Mouse (Mus musculus) stomach, embryonic 14.5 days (tissue): Measurements from ENCODE around the gene Pts. TPM values are rescaled to one million over a fixed set of nuclear protein-coding genes. Genes with fewer than 3 reads are reported as not detected.

Experiments used
- ATAC-seq: fragments of 200-750 bp; cut with Nextera tagmentation; 2 replicates; pipeline ENCODE4 v1.8.0; 2017; ENCODE audit warnings: low read depth, moderate TSS enrichment; ENCODE audit not compliant: insufficient number of reproducible peaks, insufficient read depth, low FRiP score
- H3K27ac ChIP-seq: fragments of 300-500 bp; sonication (generic); 2 replicates; pipeline ENCODE4 v1.5.1; 2014; ENCODE audit warnings: mild to moderate bottlenecking, low read length, moderate library complexity, mixed read lengths
- H3K27me3 ChIP-seq: fragments of 300-500 bp; sonication (generic); 2 replicates; pipeline ENCODE4 v1.6.1; 2014; ENCODE audit warnings: low read length, control low read depth, mixed read lengths; ENCODE audit not compliant: control insufficient read depth, insufficient read depth
- H3K36me3 ChIP-seq: fragments of 300-500 bp; sonication (generic); 2 replicates; pipeline ENCODE4 v1.6.1; 2014; ENCODE audit warnings: mild to moderate bottlenecking, control low read depth, low read length, moderate library complexity, mixed read lengths; ENCODE audit not compliant: control insufficient read depth, insufficient read depth
- H3K4me1 ChIP-seq: fragments of 300-500 bp; sonication (generic); 2 replicates; pipeline ENCODE4 v1.6.1; 2014; ENCODE audit warnings: low read length, control low read depth, mixed read lengths; ENCODE audit not compliant: control insufficient read depth, insufficient read depth
- H3K4me2 ChIP-seq: fragments of 300-500 bp; sonication (generic); replicated peaks from 2 replicates; pipeline ENCODE4 v1.6.1; 2014; ENCODE audit warnings: low read depth, low read length, control low read depth
- H3K4me3 ChIP-seq: fragments of 300-500 bp; sonication (generic); 2 replicates; pipeline ENCODE4 v1.5.1; 2014; ENCODE audit warnings: low read depth, low read length, control low read depth
- H3K9ac ChIP-seq: fragments of 300-500 bp; sonication (generic); replicated peaks from 2 replicates; pipeline ENCODE4 v1.6.1; 2014; ENCODE audit warnings: low read depth, mild to moderate bottlenecking, control low read depth, low read length, moderate library complexity, mixed read lengths
- H3K9me3 ChIP-seq: fragments of 300-500 bp; sonication (generic); 2 replicates; pipeline ENCODE4 v1.6.1; 2016; ENCODE audit warnings: low read depth, low read length, control low read depth; ENCODE audit not compliant: control insufficient read depth
- WGBS: fragments of 180-500 bp; shearing (Covaris S2); extraction: QIAGEN DNeasy Blood & Tissue Kit; methylation state at CpG from one replicate; pipeline ENCODE4 v1.1.7; 2014; 5-methylcytosine and 5-hydroxymethylcytosine counted together
- polyA plus RNA-seq: library from polyadenylated mRNA; unstranded; fragments of >200 nt; fragmentation: Nextera tagmentation; extraction: Ambion mirVana; gene quantifications from 2 replicates; pipeline ENCODE4 v1.2.1, GENCODE M21; 2014

Gene Pts
- polyA plus RNA-seq, 1 experiment from 2014 or later, result 96.7 TPM

DNA sequence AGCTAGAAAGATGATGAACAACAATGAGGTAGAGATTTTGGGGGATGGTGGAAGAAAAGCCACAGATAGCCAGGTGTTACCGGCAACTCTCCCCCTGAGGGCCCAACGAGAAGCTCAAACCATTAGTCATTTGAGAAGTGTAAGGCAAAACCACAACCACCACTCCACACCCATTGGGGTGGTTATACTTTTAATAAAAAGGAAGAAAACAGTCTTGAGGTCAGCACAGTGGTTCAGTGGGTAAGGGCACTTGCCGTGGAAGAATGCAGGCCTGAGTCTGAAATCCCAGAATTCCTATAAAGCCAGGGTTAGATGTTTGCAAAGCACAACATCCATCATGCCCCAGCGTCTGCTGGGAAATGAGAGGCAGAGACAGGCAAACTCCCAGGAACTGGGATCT is 8.8 kb upstream of the Pts start:
- Histone ChIP-seq H3K4me3 (no peak overlapping the region), H3K27ac (no peak overlapping the region), H3K36me3 (no peaks in the 10 kb centered on the region), H3K4me2 (no peak overlapping the region), H3K9ac (no peak overlapping the region), H3K9me3 (no peaks in the 10 kb centered on the region), H3K27me3 (no peaks in the 10 kb centered on the region), H3K4me1 (no peaks in the 10 kb centered on the region)
- no peak for ATAC-seq
- WGBS, result 38% methylated on average over 4 of the region's 4 CpGs

- 68% methylated on average over 7 of the region's 7 CpGs for WGBS
- Histone ChIP-seq H3K27me3 (no peaks in the 10 kb centered on the region), H3K4me3 (no peak overlapping the region), H3K9ac (no peak overlapping the region), H3K4me1 (no peaks in the 10 kb centered on the region), H3K36me3 (no peaks in the 10 kb centered on the region), H3K27ac (no peak overlapping the region), H3K9me3 (no peaks in the 10 kb centered on the region), H3K4me2 (no peak overlapping the region)
- ATAC-seq, result no peak
Measured at GRCm38 (mm10) chr9:50536603-50537135, 8.1 kb upstream of the Pts start.

DNA sequence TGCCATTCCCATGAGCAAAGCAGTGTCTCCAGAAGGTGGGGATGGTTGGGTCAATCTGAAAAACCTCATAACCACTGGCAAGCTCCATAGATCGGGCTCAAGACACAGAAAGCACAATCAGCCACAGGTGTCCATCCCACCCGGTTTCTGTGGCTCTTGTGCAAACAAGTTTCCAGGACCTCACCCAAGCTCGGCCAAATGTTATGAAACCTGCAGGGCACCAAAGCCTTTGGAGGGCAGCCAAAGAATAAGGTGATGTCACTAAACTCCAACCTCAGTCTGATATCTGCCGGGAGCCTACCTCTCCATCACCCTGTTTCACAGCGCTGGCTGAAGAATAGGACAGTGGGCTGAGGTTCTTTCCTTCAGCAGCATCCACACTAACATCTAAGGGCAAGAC is 7.4 kb upstream of the Pts start:
- WGBS, result 70% methylated on average over 5 of the region's 5 CpGs
- H3K4me3 ChIP-seq, result no peak overlapping the region
- no peaks in the 10 kb centered on the region for H3K9me3 ChIP-seq
- H3K27me3 ChIP-seq, result no peaks in the 10 kb centered on the region
- H3K4me2 ChIP-seq, result no peak overlapping the region
- no peak overlapping the region for H3K27ac ChIP-seq
- no peaks in the 10 kb centered on the region for H3K4me1 ChIP-seq
- H3K9ac ChIP-seq, result no peak overlapping the region
- ATAC-seq, result no peak
- no peaks in the 10 kb centered on the region for H3K36me3 ChIP-seq

DNA sequence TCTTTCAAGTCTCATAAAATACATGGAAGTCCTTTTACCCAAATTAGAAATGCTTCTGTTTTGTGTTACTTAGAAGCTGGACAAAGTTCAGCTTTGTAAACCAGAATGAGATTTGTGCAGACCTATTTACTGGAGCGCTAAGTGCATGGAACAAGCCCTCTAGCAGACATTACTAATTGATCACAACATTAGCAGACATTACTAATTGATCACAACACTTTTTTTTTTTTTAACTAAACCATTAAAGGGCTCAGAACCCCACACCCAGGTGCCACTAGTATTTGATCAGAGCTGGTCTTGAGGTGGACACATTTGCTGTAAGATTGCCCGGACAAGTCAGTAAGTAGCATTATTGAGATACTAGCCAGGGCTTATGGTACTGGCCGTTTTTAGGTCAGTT is 5.3 kb upstream of the Pts start:
- Histone ChIP-seq H3K4me1 (no peaks in the 10 kb centered on the region), H3K36me3 (no peaks in the 10 kb centered on the region), H3K4me2 (no peak overlapping the region), H3K27me3 (no peaks in the 10 kb centered on the region), H3K9me3 (no peaks in the 10 kb centered on the region), H3K9ac (no peak overlapping the region), H3K27ac (no peak overlapping the region), H3K4me3 (no peak overlapping the region)
- WGBS, result 73% methylated on average over 3 of the region's 3 CpGs
- no peak for ATAC-seq

DNA sequence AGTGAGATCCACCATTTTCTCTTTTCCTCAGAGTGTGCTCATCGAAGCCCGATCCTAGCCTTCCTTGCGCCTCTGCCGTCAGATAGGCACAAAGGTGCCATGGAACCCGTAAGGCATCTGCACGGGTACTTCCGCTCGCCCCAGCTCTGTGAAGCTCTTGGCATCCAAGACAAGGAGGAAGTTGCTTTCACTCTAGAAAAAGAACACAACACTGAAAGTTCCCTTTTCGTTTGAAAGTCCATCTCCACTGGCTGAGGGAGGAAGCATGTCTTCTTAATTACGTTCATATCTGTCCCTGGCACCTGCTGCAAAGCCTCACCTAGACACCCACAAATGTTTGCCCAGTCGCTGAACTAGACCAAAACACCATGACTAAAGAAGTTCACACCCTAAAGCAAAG is 4.8 kb upstream of the Pts start:
- Histone ChIP-seq H3K4me1 (no peaks in the 10 kb centered on the region), H3K27ac (no peak overlapping the region), H3K4me3 (no peak overlapping the region), H3K4me2 (no peak overlapping the region), H3K9ac (no peak overlapping the region), H3K9me3 (no peaks in the 10 kb centered on the region), H3K36me3 (no peaks in the 10 kb centered on the region), H3K27me3 (no peaks in the 10 kb centered on the region)
- WGBS, result 81% methylated on average over 11 of the region's 11 CpGs
- no peak for ATAC-seq

DNA sequence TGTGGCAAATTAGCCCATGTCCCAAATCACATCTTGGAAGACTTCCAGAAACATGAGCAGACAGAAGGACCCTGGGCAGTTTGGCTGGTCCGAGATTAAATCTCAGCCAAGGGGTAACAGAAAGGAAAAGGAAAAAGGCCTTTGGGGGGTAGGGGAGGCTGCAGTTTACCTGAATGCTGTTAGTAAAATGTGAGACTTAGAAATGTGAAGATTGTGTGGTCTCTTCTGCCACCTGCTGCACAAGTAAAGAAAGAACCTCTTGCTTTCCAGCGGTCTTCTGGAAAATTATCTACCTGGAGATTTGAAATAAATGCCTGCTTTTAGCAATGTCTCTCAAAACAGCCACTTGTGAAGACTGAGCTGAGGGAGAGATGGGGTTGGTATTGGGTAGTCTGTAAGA is 2.4 kb upstream of the Pts start:
- no peaks in the 10 kb centered on the region for H3K36me3 ChIP-seq
- H3K4me3 ChIP-seq, result no peak overlapping the region
- no peaks in the 10 kb centered on the region for H3K9me3 ChIP-seq
- no peaks in the 10 kb centered on the region for H3K27me3 ChIP-seq
- H3K9ac ChIP-seq, result no peak overlapping the region
- 30% methylated on average over 2 of the region's 2 CpGs for WGBS
- H3K4me2 ChIP-seq, result no peak overlapping the region
- no peak overlapping the region for H3K27ac ChIP-seq
- no peak for ATAC-seq
- H3K4me1 ChIP-seq, result peaks cover 9% of the 10 kb centered on the region

GRCm38 (mm10) chr9:50527860-50528259 is 664 bp downstream of the Pts start:
- H3K27me3 ChIP-seq, result no peaks in the 10 kb centered on the region
- H3K4me1 ChIP-seq, result peaks cover 9% of the 10 kb centered on the region
- no peak overlapping the region for H3K27ac ChIP-seq
- peak overlapping the region; percentile 34 for H3K9ac ChIP-seq
- peak overlapping the region; percentile 59 for H3K4me3 ChIP-seq
- H3K4me2 ChIP-seq, result peak overlapping the region; percentile 67
- H3K9me3 ChIP-seq, result no peaks in the 10 kb centered on the region
- no peaks in the 10 kb centered on the region for H3K36me3 ChIP-seq
- no peak for ATAC-seq
- WGBS, result 36% methylated on average over 7 of the region's 7 CpGs

DNA sequence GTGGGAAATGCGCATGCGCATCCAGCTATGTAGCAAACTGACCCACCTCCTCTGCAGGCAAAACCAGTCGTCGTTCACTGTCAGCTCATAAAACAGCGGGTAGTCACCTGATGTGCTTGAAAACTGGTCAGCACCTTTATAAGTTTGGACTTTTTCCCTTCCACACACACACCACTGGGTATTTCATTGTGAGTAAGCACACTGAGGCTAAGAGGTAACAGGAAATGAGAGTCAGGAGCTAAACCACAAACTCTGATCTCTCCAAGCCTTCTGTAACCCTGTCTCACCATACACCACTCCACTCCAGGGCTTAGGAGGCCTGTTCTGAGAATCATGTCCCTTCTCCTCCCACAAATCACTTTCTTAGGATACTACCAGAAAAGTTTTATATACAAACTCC is 2.9 kb downstream of the Pts start:
- no peak overlapping the region for H3K4me3 ChIP-seq
- peaks cover 9% of the 10 kb centered on the region for H3K4me1 ChIP-seq
- no peaks in the 10 kb centered on the region for H3K27me3 ChIP-seq
- no peak for ATAC-seq
- H3K9me3 ChIP-seq, result no peaks in the 10 kb centered on the region
- H3K4me2 ChIP-seq, result no peak overlapping the region
- H3K9ac ChIP-seq, result no peak overlapping the region
- H3K27ac ChIP-seq, result no peak overlapping the region
- peaks cover 2% of the 10 kb centered on the region; the same call in 1 of the 2 replicates for H3K36me3 ChIP-seq
- WGBS, result 76% methylated on average over 5 of the region's 5 CpGs

- no peak for ATAC-seq
- H3K4me1 ChIP-seq, result peaks cover 9% of the 10 kb centered on the region
- H3K27me3 ChIP-seq, result no peaks in the 10 kb centered on the region
- no peak overlapping the region for H3K4me2 ChIP-seq
- H3K36me3 ChIP-seq, result peaks cover 2% of the 10 kb centered on the region; the same call in 1 of the 2 replicates
- H3K27ac ChIP-seq, result no peak overlapping the region
- H3K9ac ChIP-seq, result no peak overlapping the region
- 92% methylated on average over 5 of the region's 5 CpGs for WGBS
- H3K4me3 ChIP-seq, result no peak overlapping the region
- no peaks in the 10 kb centered on the region for H3K9me3 ChIP-seq
Measured at GRCm38 (mm10) chr9:50524936-50525335, 3.6 kb downstream of the Pts start.
